In the genomic region with DNA sequence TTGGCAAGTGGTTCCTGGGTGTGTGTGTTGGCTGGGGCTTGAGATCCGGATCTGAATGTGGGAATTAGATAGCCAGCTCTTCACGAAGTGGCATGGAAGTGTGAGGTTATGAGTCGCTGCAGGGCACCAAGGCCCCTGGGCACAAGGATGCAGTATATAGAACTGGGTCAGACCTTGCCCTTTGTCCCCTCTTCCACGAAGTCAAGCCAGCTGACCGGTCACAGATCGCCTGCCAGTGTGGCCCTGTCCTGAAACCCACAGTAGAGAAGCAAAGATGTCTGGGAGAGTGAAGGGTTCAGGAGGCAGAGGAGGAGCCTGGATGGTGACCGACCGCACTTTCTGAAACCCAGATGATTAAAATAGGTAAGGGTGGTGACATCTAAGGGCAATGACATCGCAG, we compare ENCODE assay signal across 27 mouse cellular contexts.
A peak's percentile ranks its signal among the peaks of the same experiment; 100 is the strongest.
DNase-seq lines count a peak whose midpoint lies in the region; ATAC-seq lines count a peak whose summit lies in the region.
"Had no signal": no experiment of that assay in that cellular context is flagged by ENCODE, and none has a peak within 500 bp of the region (broad histone marks: within the 10 kb centered on the region; RNA-seq: fewer than 3 reads in every experiment).

No protein-coding gene starts in this region.

- H3K27me3 ChIP-seq in kidney, embryonic 14.5 days (ENCODE audit: control insufficient read depth, insufficient read depth, low read length), result no peaks in the 10 kb centered on the region
- H3K27me3 ChIP-seq in liver, embryonic 16.5 days (ENCODE audit: control insufficient read depth, insufficient read depth, low read depth, low read length), result no peaks in the 10 kb centered on the region
- H3K27me3 ChIP-seq: embryonic facial prominence, embryonic 13.5 days; forebrain, embryonic 12.5 days; heart, embryonic 15.5 days; hindbrain, embryonic 13.5 days; midbrain, embryonic 12.5 days; neural tube, embryonic 12.5 days had no signal

- DNase-seq in kidney, adult 18-20 months, result peak; percentile 44
- DNase-seq in kidney, adult 9 months, result peak; percentile 72
- peak; percentile 32 for DNase-seq in kidney, postnatal 14 days
- no peak for DNase-seq in left cerebral cortex, postnatal 36 days (ENCODE audit: low spot score in 2 of 2)
- DNase-seq in heart, postnatal 4 days, result no peak
- DNase-seq: adrenal gland, postnatal 36 days; B cell, adult 2 months; cerebellum, adult 18-20 months; forebrain, postnatal 0 days; gastrocnemius, postnatal 10 days; layer of hippocampus, postnatal 36 days; lung, postnatal 36 days; right cerebral cortex, adult 18-20 months; spleen, adult 18-20 months; thymus, postnatal 14 days had no signal

- no peak overlapping the region for H3K27ac ChIP-seq in kidney, embryonic 14.5 days (ENCODE audit: low read depth, low read length)
- 0 out of 2 replicates have a peak overlapping the region, but pooled peaks have one; percentile 5 for H3K27ac ChIP-seq in liver, embryonic 16.5 days (ENCODE audit: low read length)
- H3K27ac ChIP-seq: embryonic facial prominence, embryonic 13.5 days; forebrain, embryonic 12.5 days; heart, embryonic 10.5 days; heart, embryonic 15.5 days; hindbrain, embryonic 13.5 days; liver, embryonic 14.5 days; midbrain, embryonic 12.5 days; neural tube, embryonic 12.5 days had no signal

- ATAC-seq in kidney, embryonic 14.5 days (ENCODE audit: low FRiP score, low TSS enrichment), result no peak
- no peak for ATAC-seq in liver, embryonic 16.5 days (ENCODE audit: low read depth)
- ATAC-seq: forebrain, postnatal 0 days had no signal

- no peak overlapping the region for H3K4me3 ChIP-seq in kidney, embryonic 14.5 days (ENCODE audit: low read length)
- H3K4me3 ChIP-seq in liver, embryonic 16.5 days (ENCODE audit: low read depth, low read length), result no peak overlapping the region
- H3K4me3 ChIP-seq: embryonic facial prominence, embryonic 13.5 days; forebrain, embryonic 12.5 days; heart, embryonic 10.5 days; heart, embryonic 15.5 days; hindbrain, embryonic 13.5 days; megakaryocyte, embryonic 14.5 days; midbrain, embryonic 12.5 days; myocyte; neural tube, embryonic 12.5 days had no signal

- no peaks in the 10 kb centered on the region for H3K9me3 ChIP-seq in kidney, embryonic 14.5 days (ENCODE audit: control insufficient read depth, low read length)
- H3K9me3 ChIP-seq in liver, embryonic 16.5 days (replicated peaks; ENCODE audit: control insufficient read depth, low read length), result no peaks in the 10 kb centered on the region
- H3K9me3 ChIP-seq: embryonic facial prominence, embryonic 13.5 days; forebrain, embryonic 12.5 days; heart, embryonic 10.5 days; heart, embryonic 15.5 days; hindbrain, embryonic 13.5 days; megakaryocyte, embryonic 14.5 days; midbrain, embryonic 12.5 days; neural tube, embryonic 12.5 days had no signal

- peaks cover 21% of the 10 kb centered on the region for H3K4me1 ChIP-seq in kidney, embryonic 14.5 days (ENCODE audit: control insufficient read depth, insufficient read depth, low read length)
- H3K4me1 ChIP-seq in liver, embryonic 16.5 days (ENCODE audit: control insufficient read depth, low read depth, low read length), result peaks cover 61% of the 10 kb centered on the region

- H3K9ac ChIP-seq in kidney, embryonic 14.5 days (ENCODE audit: low read depth, low read length), result no peak overlapping the region
- no peak overlapping the region for H3K9ac ChIP-seq in liver, embryonic 16.5 days (ENCODE audit: low read depth, low read length)
- H3K9ac ChIP-seq: embryonic facial prominence, embryonic 13.5 days; forebrain, embryonic 12.5 days; forebrain, postnatal 0 days; heart, embryonic 15.5 days; hindbrain, embryonic 13.5 days; liver, embryonic 14.5 days; midbrain, embryonic 12.5 days; neural tube, embryonic 12.5 days had no signal

- 67% methylated on average over 9 of the region's 9 CpGs for WGBS in kidney, embryonic 14.5 days
- 71% methylated on average over 9 of the region's 9 CpGs for WGBS in liver, embryonic 16.5 days (ENCODE audit: insufficient replicate concordance)

- intact Hi-C loops in left cerebral cortex, postnatal 36 days (cut with DNase I), result no loop called here

- no peak overlapping the region for H3K4me2 ChIP-seq in kidney, embryonic 14.5 days (replicated peaks; ENCODE audit: low read depth, low read length)
- no peak overlapping the region for H3K4me2 ChIP-seq in liver, embryonic 16.5 days (ENCODE audit: low read depth, low read length)
- H3K4me2 ChIP-seq: embryonic facial prominence, embryonic 13.5 days; forebrain, embryonic 12.5 days; heart, embryonic 15.5 days; hindbrain, embryonic 13.5 days; midbrain, embryonic 12.5 days; neural tube, embryonic 12.5 days had no signal

- H3K36me3 ChIP-seq in kidney, embryonic 14.5 days (ENCODE audit: control insufficient read depth, insufficient read depth, low read length), result no peaks in the 10 kb centered on the region
- no peaks in the 10 kb centered on the region for H3K36me3 ChIP-seq in liver, embryonic 16.5 days (ENCODE audit: control insufficient read depth, insufficient read depth)
- H3K36me3 ChIP-seq: embryonic facial prominence, embryonic 13.5 days; forebrain, embryonic 12.5 days; heart, embryonic 10.5 days; heart, embryonic 15.5 days; hindbrain, embryonic 13.5 days; midbrain, embryonic 12.5 days; neural tube, embryonic 12.5 days had no signal

Comparison
In these comparisons a context has a peak if more than half of its experiments do, and no peak if none do; other contexts are left out.
1. DNase-seq: peak in kidney, adult 18-20 months (single experiment), kidney, adult 9 months (single experiment) and kidney, postnatal 14 days (single experiment); none in left cerebral cortex, postnatal 36 days (0 of 2) and heart, postnatal 4 days (single experiment).